Mouse (Mus musculus): Measurements from ENCODE around the gene Cald1. TPM values are rescaled to one million over a fixed set of nuclear protein-coding genes. Genes with fewer than 3 reads are reported as not detected.

The Cald1 gene
- polyA plus RNA-seq, 1 experiment from 2014 or later, result 66.1 TPM

- H3K9ac ChIP-seq (ENCODE audit: low read depth, low read length), result no peak overlapping the region
- H3K4me1 ChIP-seq (ENCODE audit: control insufficient read depth, insufficient read depth, low read depth, low read length), result no peaks in the 10 kb centered on the region
- H3K4me2 ChIP-seq (ENCODE audit: low read length), result no peak overlapping the region
- no peak for ATAC-seq
- H3K36me3 ChIP-seq (ENCODE audit: control insufficient read depth, insufficient read depth, low read length), result no peaks in the 10 kb centered on the region
- no peaks in the 10 kb centered on the region for H3K27me3 ChIP-seq (replicated peaks; ENCODE audit: control insufficient read depth, insufficient read depth, low read length)
- no peak overlapping the region for H3K27ac ChIP-seq (ENCODE audit: low read depth, low read length)
- H3K9me3 ChIP-seq (ENCODE audit: control insufficient read depth, low read length), result peaks cover 2% of the 10 kb centered on the region; the same call in 1 of the 2 replicates
- H3K4me3 ChIP-seq (ENCODE audit: low read length), result no peak overlapping the region
These were observed 226.1 kb downstream of the Cald1 start for GRCm38 (mm10) chr6:34824406-34824805.

Other genes starting within 250 kb of the Cald1 start
- gene Akr1b8, start 244.4 kb upstream of the Cald1 start, polyA plus RNA-seq (2015; fragmentation: Nextera tagmentation; extraction: Ambion mirVana), result 4.4 and 4.7 TPM in 2 replicates
- 15.0 and 18.6 TPM in 2 replicates for gene Akr1b10, start 214.3 kb upstream of the Cald1 start, polyA plus RNA-seq (2015; fragmentation: Nextera tagmentation; extraction: Ambion mirVana)
- 0.28 TPM in 1 of 2 replicates, not detected in the other for gene Akr1b7, start 186.2 kb upstream of the Cald1 start, polyA plus RNA-seq (2015; fragmentation: Nextera tagmentation; extraction: Ambion mirVana)
- 90.9 and 93.4 TPM in 2 replicates for gene Bpgm, start 122.3 kb upstream of the Cald1 start, polyA plus RNA-seq (2015; fragmentation: Nextera tagmentation; extraction: Ambion mirVana)
- gene Agbl3, start 181.9 kb downstream of the Cald1 start, polyA plus RNA-seq (2015; fragmentation: Nextera tagmentation; extraction: Ambion mirVana), result 9.4 and 14.4 TPM in 2 replicates